Mouse (Mus musculus): ENCODE data around the gene Pxn. TPM values are rescaled to one million over a fixed set of nuclear protein-coding genes. Genes with fewer than 3 reads are reported as not detected.
A peak's percentile ranks its signal among the peaks of the same experiment; 100 is the strongest.

The Pxn gene
- polyA plus RNA-seq, 1 experiment, result 120 TPM

DNA sequence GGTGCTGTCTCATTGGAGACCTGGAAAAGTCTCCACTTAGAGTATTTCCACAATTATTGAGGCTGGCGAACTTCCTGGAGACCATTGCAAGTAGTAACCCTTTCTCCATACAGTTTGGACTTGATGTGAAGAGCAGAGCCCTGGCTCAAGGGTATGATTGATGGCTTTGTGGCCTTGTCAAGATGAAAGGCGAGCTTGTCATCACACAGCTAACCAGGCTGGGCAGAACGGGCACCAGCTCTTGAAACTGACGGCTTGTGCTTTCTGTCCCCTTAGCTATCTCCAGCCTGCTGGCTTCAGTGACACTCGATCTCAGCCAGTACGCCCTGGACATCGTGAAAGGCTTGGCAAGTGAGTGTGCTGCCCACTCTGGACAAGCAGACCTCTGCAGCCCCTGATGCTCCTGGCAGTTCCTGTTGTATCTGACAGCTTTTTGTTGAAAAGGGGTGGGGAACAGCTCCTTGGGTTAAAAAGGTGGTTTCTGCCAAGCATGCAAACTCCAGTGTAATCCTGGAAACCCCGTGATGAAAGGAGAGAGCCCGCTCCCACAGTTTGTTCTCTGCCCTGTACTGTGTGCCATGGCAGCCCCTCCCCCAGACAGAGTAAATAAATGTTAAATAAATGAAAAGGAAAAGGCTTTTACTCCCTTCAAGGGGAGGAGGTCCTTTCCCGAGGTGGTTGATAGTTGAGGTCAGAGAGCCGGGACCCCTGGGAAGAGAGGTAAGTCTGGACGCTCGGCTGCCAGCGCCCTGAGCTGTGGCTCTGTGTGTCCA, 73.9 kb downstream of the Pxn start:
- peaks cover 25% of the 10 kb centered on the region for H3K36me3 ChIP-seq (ENCODE audit: control insufficient read depth, insufficient read depth)
- H3K27me3 ChIP-seq (ENCODE audit: control insufficient read depth, insufficient read depth, insufficient read length), result no peaks in the 10 kb centered on the region
- H3K79me2 ChIP-seq (ENCODE audit: control insufficient read depth, insufficient read depth), result no peaks in the 10 kb centered on the region
- TF ChIP-seq SRF (IDR thresholded peaks at IDR 0.05; ENCODE audit: control insufficient read depth, insufficient read length, low read depth), result no peak
- H3K4me2 ChIP-seq (ENCODE audit: low read depth), result no peak overlapping the region
- no peak overlapping the region for H3K4me3 ChIP-seq
- no peak overlapping the region for H3ac ChIP-seq (ENCODE audit: control insufficient read depth, insufficient read length)

DNA sequence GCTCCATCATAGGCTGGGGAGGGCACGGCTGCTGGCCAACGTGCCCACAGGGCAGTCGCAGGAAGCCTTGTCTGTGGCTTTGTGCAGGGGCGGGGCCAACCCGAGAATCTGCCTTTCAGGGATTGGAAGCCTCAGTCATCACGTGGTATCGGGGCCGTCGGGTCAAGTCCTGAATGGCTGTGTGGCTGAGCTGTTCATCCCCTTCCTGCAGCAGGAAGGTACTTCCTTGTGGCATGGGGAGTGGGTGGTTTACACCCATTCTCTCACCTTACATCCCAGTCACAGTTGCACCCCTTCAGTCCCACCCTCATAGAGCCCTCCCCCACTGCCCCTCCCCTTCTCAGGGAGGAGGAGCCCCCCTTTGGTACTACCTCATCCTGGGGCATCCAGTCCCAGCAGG, 75.2 kb downstream of the Pxn start:
- TF ChIP-seq TCF12 (IDR thresholded peaks at IDR 0.05; ENCODE audit: insufficient read depth, poor library complexity, severe bottlenecking), result no peak
- TF ChIP-seq POLR2AphosphoS2 (IDR thresholded peaks at IDR 0.05; ENCODE audit: insufficient read length, low read depth), result no peak
- no peak for TF ChIP-seq CEBPB (IDR thresholded peaks at IDR 0.05; ENCODE audit: insufficient read depth, poor library complexity, severe bottlenecking)
- no peak for TF ChIP-seq TCF3 (IDR thresholded peaks at IDR 0.05; ENCODE audit: insufficient read length, low read depth)
- no peak for TF ChIP-seq USF1 (IDR thresholded peaks at IDR 0.05; ENCODE audit: low read depth)
- no peak for TF ChIP-seq MAX (IDR thresholded peaks at IDR 0.05; ENCODE audit: low read depth)
- no peak for TF ChIP-seq MYOD1 (IDR thresholded peaks at IDR 0.05; ENCODE audit: control insufficient read depth in 1 of 3, insufficient read length in 2 of 3, low read depth in 2 of 3)
- TF ChIP-seq MYOG (IDR thresholded peaks at IDR 0.05; ENCODE audit: control insufficient read depth in 1 of 3, insufficient read depth in 1 of 3, insufficient read length in 2 of 3, low read depth in 2 of 3), result no peak
- TF ChIP-seq REST (IDR thresholded peaks at IDR 0.05; ENCODE audit: insufficient read depth, insufficient read length), result no peak
- TF ChIP-seq E2F4 (IDR thresholded peaks at IDR 0.05; ENCODE audit: insufficient read depth), result no peak
- Histone ChIP-seq H3K4me3 (no peak overlapping the region), H3K79me2 (ENCODE audit: control insufficient read depth, insufficient read depth) (no peaks in the 10 kb centered on the region), H3K4me2 (ENCODE audit: low read depth) (no peak overlapping the region), H3K27me3 (ENCODE audit: control insufficient read depth, insufficient read depth, insufficient read length) (no peaks in the 10 kb centered on the region), H3K36me3 (ENCODE audit: control insufficient read depth, insufficient read depth) (peaks cover 20% of the 10 kb centered on the region), H3ac (ENCODE audit: control insufficient read depth, insufficient read length) (no peak overlapping the region)

DNA sequence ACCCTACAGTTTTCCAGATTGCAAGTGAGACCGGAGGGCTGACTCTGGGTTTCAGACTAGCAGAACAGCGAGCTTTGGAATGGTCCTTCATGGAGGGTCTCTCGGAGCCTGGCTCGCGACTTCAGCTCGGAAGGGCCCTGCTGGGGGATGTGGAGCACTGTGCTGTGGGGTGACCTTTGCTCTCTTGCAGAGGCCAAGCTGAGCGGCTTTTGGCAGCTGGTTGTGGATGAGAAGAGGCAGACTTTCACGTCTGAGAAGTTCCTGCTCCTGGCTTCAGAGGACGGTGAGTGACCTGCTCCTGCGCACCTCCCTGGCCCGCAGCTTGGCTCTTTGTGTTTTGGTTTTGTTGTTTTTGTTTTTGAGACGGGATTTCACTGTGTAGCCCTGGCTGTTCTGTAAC, 79.1 kb downstream of the Pxn start:
- Histone ChIP-seq H3K27me3 (ENCODE audit: control insufficient read depth, insufficient read depth, insufficient read length) (no peaks in the 10 kb centered on the region), H3K79me2 (ENCODE audit: control insufficient read depth, insufficient read depth) (no peaks in the 10 kb centered on the region), H3ac (ENCODE audit: control insufficient read depth, insufficient read length) (no peak overlapping the region), H3K4me3 (no peak overlapping the region), H3K4me2 (ENCODE audit: low read depth) (no peak overlapping the region), H3K36me3 (ENCODE audit: control insufficient read depth, insufficient read depth) (peaks cover 20% of the 10 kb centered on the region)
- TF ChIP-seq E2F4 (IDR thresholded peaks at IDR 0.05; ENCODE audit: insufficient read depth), result no peak
- no peak for TF ChIP-seq MYOD1 (IDR thresholded peaks at IDR 0.05; ENCODE audit: control insufficient read depth in 1 of 3, insufficient read length in 2 of 3, low read depth in 2 of 3)
- TF ChIP-seq TCF3 (IDR thresholded peaks at IDR 0.05; ENCODE audit: insufficient read length, low read depth), result no peak
- TF ChIP-seq MAX (IDR thresholded peaks at IDR 0.05; ENCODE audit: low read depth), result no peak
- TF ChIP-seq SRF (IDR thresholded peaks at IDR 0.05; ENCODE audit: control insufficient read depth, insufficient read length, low read depth), result no peak
- TF ChIP-seq CEBPB (IDR thresholded peaks at IDR 0.05; ENCODE audit: insufficient read depth, poor library complexity, severe bottlenecking), result no peak
- TF ChIP-seq REST (IDR thresholded peaks at IDR 0.05; ENCODE audit: insufficient read depth, insufficient read length), result no peak

DNA sequence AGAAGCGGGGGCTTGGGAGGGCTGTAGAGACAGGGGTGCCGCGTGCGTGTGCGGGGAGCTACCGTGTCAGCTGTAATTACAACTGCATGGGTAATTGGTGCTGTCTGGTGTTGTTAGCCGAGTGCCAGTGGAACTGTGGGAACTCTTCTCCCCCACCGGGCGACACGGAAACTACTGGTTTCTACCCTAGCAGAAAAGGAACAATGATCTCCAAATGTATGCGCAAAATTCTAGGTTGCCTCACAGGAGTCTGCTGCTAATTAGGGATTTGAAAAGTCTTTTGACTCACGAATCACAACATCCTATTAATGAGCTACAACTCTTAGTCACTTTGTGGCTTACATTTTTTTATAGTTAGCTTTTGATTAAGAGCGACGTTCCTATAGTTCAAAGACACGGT, 79.7 kb downstream of the Pxn start:
- no peak overlapping the region for H3K4me3 ChIP-seq
- no peak overlapping the region for H3ac ChIP-seq (ENCODE audit: control insufficient read depth, insufficient read length)
- no peaks in the 10 kb centered on the region for H3K79me2 ChIP-seq (ENCODE audit: control insufficient read depth, insufficient read depth)
- H3K27me3 ChIP-seq (ENCODE audit: control insufficient read depth, insufficient read depth, insufficient read length), result no peaks in the 10 kb centered on the region
- H3K36me3 ChIP-seq (ENCODE audit: control insufficient read depth, insufficient read depth), result peaks cover 21% of the 10 kb centered on the region
- no peak overlapping the region for H3K4me2 ChIP-seq (ENCODE audit: low read depth)
- TF ChIP-seq REST (IDR thresholded peaks at IDR 0.05; ENCODE audit: insufficient read depth, insufficient read length), result no peak
- TF ChIP-seq MYOG (IDR thresholded peaks at IDR 0.05; ENCODE audit: control insufficient read depth in 1 of 3, insufficient read depth in 1 of 3, insufficient read length in 2 of 3, low read depth in 2 of 3), result no peak
- no peak for TF ChIP-seq POLR2A (IDR thresholded peaks at IDR 0.05; ENCODE audit: insufficient read length, low read depth)
- no peak for TF ChIP-seq CEBPB (IDR thresholded peaks at IDR 0.05; ENCODE audit: insufficient read depth, poor library complexity, severe bottlenecking)
- no peak for TF ChIP-seq TCF12 (IDR thresholded peaks at IDR 0.05; ENCODE audit: insufficient read depth, poor library complexity, severe bottlenecking)
- TF ChIP-seq USF1 (IDR thresholded peaks at IDR 0.05; ENCODE audit: low read depth), result no peak
- no peak for TF ChIP-seq MYOD1 (IDR thresholded peaks at IDR 0.05; ENCODE audit: control insufficient read depth in 1 of 3, insufficient read length in 2 of 3, low read depth in 2 of 3)
- no peak for TF ChIP-seq TCF3 (IDR thresholded peaks at IDR 0.05; ENCODE audit: insufficient read length, low read depth)
- no peak for TF ChIP-seq MAX (IDR thresholded peaks at IDR 0.05; ENCODE audit: low read depth)
- no peak for TF ChIP-seq SRF (IDR thresholded peaks at IDR 0.05; ENCODE audit: control insufficient read depth, insufficient read length, low read depth)
- TF ChIP-seq E2F4 (IDR thresholded peaks at IDR 0.05; ENCODE audit: insufficient read depth), result no peak
- no peak for TF ChIP-seq POLR2AphosphoS2 (IDR thresholded peaks at IDR 0.05; ENCODE audit: insufficient read length, low read depth)

DNA sequence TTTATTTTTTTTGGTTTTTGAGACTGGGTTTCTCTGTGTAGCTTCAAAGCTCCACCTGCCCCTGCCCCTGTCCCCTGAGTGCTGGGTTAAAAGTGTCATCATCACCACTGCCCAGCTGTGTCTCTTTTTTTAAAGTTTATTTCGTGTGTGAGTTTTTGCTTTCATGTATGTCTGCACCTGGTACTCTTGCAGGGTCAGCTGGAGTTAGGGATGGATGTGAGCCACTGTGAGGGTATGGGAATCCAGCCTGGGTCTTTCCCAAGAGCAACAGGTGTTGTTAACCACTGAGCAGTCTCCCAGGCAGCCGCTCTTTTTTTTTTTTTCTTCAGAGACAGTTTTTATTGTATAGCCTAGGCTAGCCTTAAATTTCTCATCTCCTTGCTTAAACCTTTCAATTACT, 80.3 kb downstream of the Pxn start:
- Histone ChIP-seq H3K4me3 (no peak overlapping the region), H3ac (ENCODE audit: control insufficient read depth, insufficient read length) (no peak overlapping the region), H3K4me2 (ENCODE audit: low read depth) (no peak overlapping the region), H3K79me2 (ENCODE audit: control insufficient read depth, insufficient read depth) (no peaks in the 10 kb centered on the region), H3K36me3 (ENCODE audit: control insufficient read depth, insufficient read depth) (peaks cover 23% of the 10 kb centered on the region), H3K27me3 (ENCODE audit: control insufficient read depth, insufficient read depth, insufficient read length) (no peaks in the 10 kb centered on the region)
- no peak for TF ChIP-seq CEBPB (IDR thresholded peaks at IDR 0.05; ENCODE audit: insufficient read depth, poor library complexity, severe bottlenecking)
- TF ChIP-seq MYOG (IDR thresholded peaks at IDR 0.05; ENCODE audit: control insufficient read depth in 1 of 3, insufficient read depth in 1 of 3, insufficient read length in 2 of 3, low read depth in 2 of 3), result peak in 1 of 3 experiments; percentile 62
- TF ChIP-seq TCF12 (IDR thresholded peaks at IDR 0.05; ENCODE audit: insufficient read depth, poor library complexity, severe bottlenecking), result peak; percentile 19
- peak in 2 of 3 experiments; percentile 61 for TF ChIP-seq MYOD1 (IDR thresholded peaks at IDR 0.05; ENCODE audit: control insufficient read depth in 1 of 3, insufficient read length in 2 of 3, low read depth in 2 of 3)
